Mouse (Mus musculus) G1E-ER4 (cell line): ENCODE measurements around the gene Alkbh2. TPM values are rescaled to one million over a fixed set of nuclear protein-coding genes. Genes with fewer than 3 reads are reported as not detected.

ENCODE experiments used
- GATA1 ChIP-seq: IDR thresholded peaks from one replicate; pipeline ENCODE4 v1.8.0; 2012; ENCODE audit warnings: low read length, inconsistent platforms
- polyA plus RNA-seq: library from polyadenylated mRNA; stranded (reverse); fragments of >175 nt; gene quantifications from 2 replicates; pipeline ENCODE4 v1.2.3, GENCODE M21; 2012

Gene Alkbh2
- polyA plus RNA-seq, 1 experiment, result 23.3 TPM

DNA sequence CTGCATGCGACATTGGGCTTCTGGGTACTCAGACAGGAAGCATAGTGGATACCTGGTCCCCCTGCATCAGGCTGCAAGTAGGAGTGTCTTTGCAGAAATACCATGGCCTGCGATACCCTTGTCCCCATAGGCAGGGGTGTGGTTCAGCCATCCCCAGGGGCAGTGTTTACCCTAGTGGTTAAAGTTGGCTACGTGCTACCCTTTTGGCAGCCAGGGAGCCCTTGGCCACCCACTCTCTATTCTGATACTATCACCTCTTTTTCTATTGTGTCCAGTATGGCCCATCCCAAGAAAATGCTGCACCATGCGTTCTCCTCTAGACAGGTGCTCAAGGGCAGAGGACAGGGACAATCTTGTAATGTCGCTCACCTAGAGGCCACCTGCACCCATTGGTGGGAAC lies 26.7 kb upstream of the Alkbh2 start:
- no peak for TF ChIP-seq GATA1

DNA sequence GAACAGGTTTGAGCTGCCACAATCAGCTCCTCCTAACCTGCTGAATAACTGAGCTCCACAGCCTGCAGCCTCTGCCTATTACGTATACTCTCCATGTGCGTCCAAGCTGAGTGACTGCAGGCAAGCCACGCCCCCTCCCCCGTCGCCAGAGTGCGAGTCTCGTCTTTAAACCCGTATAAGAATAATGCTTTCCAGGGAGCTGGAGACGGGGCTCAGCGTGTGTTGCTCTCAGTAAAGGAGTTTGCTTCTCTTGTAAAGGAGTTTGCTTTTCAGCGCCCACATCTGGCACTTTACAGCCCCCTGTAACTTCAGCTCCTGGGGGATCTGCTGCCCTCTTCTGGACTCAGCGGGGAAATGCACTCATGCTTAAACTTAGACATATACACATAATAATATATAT lies 25.5 kb upstream of the Alkbh2 start:
- no peak for TF ChIP-seq GATA1

DNA sequence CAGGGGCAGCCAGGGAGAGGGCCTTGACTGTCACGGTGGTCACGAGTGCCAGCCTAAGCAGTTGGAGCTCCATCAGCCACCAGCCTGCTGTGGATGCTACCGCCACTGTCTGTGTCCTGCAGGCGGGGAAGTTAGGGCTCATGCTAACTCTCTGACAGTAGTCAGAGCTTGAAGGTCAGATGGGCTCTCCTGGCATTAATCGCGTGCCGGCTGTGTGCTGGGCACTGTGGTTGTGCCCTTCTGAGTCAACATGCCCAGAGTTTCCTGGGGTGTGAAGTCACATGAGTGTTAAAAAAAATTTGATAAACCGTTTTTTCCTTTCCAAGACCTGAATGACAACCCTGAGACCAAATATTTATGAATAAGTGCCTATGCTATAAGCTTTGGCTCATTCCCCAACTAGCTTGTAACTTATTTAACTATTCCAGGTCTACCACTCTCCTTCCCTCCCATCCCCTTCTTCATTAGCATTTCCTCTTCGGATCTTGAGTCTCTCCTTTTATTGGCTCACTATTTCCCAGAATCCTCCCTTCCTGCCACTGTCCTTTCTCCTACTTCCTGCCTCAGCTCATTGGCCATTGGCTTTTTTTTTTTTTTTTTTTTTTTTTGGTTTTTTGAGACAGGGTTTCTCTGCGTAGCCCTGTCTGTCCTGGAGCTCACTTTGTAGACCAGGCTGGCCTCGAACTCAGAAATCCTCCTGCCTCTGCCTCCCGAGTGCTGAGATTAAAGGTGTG lies 24.5 kb upstream of the Alkbh2 start:
- no peak for TF ChIP-seq GATA1

DNA sequence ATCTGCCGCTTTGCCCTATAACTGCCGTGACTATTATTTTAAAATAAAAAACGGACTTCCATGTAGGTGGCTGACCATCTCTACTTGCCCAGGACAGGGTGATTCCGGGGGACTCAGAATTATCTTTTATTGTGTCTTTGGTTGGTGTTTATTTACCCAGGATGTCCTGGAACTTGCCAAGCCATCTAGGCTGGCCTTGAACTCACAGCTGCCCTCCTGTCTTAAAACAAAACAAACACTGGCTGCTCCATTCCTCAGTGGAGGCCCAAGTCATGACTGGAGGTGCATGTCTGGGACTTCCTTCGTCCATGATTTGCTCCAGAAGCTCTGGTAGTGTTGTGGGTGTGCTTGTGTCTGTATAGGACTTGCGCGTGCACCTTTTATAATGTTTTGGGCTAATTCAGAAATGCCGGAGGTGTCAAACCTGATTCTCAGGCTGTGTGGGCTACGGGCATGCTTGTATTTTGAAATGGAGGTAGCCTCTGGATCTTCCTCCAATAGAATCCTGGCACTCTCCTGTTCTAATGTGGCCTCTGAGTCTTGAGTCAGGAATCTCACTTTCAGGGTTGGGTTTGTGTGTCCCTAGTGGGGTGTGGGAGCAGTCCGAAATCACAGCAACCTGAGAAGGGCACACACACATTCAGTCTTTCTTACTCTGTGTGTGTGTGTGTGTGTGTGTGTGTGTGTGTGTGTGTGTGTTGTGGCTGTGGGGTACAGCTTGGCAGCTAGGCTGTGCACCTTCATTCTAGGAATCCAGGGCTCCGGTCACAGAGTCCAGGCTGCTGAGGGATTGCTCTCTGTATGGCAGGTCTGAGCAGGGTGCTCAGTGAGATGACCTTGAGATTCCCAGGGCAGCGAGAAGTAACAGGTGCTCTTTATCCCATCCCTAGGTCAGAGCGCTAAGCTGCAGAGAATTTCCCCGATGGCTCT lies 19.3 kb upstream of the Alkbh2 start:
- no peak for TF ChIP-seq GATA1

- TF ChIP-seq GATA1, result no peak
Measured at GRCm38 (mm10) chr5:114146028-114146888, 18.2 kb upstream of the Alkbh2 start, which contains the start of gene Acacb. Gene Acacb, plus strand, starts transcription at chr5:114146535.

DNA sequence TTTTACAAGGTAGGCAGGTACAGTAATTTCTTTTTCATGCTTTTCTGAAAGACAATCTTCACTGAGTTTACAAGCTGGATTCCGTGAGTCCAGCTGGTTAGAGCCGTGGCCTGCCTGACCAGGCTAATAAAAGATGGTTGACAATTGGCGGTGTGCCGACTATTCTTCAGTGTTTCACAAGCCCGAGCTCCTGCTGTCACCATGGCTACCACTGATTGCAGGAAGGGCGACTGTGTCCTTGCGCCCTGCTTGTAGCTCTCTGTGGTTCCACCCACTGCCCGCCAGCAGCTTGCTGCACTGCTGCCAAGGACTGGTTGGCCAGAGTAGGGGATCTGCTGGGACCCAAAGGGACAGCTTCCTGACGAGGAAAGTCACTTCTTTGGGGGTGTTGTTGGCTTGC lies 11.2 kb upstream of the Alkbh2 start:
- TF ChIP-seq GATA1, result no peak

DNA sequence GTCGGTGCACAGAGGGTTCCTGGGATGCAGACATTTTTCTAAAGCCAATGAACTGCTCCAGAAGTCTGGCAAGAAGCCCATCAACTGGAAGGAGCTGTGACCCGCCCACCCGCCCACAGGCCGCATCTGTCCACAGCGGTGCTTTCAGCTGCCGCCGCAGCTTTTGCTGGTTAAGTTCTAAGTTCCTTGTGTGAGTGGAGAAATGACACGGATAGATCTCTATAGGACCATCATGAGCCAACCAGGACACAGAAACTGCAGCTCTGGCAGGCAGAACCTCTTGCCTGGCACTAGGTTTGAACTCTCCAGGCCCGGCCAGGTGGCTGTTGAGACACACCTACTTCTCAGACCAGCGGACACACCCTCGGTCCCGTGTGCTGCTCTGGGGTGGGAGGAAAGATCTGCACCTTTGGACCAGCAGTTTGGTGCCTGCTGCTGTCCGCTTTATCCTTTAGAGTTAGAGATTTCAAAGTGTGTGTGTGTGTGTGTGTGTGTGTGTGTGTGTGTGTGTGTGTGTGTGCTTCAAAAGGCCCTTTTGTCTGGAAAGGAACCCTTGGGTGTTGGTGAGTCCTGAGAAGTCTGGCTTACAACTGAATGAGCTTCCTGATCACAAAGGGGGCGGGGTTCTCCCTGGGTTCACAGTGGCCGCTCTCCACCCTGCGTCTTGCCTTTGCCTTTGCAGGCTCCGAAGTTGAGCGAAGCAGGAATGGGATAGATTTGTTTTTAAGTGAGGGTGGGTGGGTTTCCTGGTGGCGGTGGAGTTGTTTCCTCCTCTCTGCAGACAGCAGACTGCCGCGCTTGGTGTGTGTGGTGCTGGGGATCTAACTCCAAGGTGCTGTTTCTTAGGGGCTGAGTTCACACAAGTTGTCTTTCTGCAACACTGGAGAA lies 10.5 kb upstream of the Alkbh2 start:
- no peak for TF ChIP-seq GATA1

GRCm38 (mm10) chr5:114137481-114138276 lies 9.7 kb upstream of the Alkbh2 start:
- TF ChIP-seq GATA1, result no peak

DNA sequence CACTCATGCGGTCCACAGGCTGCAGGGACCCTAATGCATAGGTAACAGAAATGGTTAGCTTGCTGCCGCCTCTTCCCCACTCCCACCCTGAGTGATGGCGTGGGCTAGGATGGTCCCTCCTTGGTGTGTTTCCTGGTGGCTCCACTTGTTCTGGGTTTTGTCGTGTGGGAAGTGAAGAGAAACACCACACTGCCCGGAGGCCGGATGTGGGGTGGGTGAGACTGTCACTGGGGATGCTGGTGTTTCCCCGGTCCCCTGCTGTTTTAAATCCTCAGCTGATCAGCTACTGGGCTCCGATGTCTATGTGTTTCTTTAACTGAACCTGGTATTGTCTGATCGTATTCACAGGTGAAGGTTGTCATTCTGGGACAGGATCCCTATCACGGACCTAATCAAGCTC lies 7.5 kb upstream of the Alkbh2 start:
- TF ChIP-seq GATA1, result no peak

DNA sequence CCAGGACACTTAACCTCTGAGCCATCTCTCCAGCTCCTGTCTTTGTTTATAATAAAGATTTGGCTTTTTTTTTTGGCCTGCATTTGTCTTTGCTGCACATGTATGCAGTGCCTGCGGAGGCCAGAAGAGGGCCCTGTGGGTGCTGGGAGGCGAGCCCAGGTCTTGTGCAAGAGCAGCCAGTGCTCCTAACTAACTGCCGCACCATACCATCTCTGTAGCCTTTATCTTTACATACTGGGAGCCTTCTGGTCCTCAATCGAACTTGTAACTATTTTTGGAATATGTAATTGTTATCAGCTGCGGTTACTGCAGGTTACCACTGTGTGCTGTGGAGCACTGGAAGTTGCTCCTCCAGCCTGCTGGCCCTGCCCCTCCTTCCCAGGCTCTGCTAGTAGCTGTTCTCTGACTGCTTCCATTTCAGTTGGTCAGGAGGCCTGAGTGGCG lies 6.1 kb upstream of the Alkbh2 start:
- peak; percentile 94 for TF ChIP-seq GATA1

DNA sequence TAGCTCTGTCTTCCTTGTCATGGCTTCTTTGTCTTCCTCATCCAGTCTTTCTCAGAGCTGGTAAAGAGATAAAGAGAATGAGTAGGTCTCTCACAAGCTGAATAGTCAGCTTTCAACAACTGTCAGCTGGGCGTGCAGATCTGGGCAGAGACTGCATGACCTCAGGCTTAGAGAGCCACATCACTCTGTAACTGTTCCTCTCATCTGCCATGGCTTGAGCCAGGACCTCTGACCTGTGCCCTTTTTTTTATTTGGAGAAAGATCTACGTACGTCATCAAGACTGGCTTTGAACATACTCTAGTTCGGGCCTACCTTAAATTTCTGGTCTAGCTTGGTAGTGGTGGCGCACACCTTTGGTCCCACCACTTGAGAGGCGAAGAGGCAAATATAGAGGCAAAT lies 4.8 kb upstream of the Alkbh2 start:
- no peak for TF ChIP-seq GATA1

DNA sequence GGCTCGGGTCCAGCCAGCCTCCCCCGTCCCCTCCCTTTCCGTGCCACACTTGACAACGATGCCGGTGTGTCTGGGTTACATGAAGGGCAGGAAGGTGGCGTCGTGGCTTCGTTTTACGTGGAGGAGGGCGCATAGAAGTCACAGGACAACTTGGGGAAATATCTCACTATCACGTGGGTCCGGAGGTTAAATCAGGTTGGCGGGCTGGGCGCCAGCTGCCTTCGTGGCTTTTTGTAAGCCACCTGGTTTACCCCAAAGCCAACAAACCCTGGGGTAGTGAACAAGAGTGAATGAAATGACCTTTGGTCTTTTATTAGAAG lies 3.5 kb upstream of the Alkbh2 start:
- TF ChIP-seq GATA1, result no peak

DNA sequence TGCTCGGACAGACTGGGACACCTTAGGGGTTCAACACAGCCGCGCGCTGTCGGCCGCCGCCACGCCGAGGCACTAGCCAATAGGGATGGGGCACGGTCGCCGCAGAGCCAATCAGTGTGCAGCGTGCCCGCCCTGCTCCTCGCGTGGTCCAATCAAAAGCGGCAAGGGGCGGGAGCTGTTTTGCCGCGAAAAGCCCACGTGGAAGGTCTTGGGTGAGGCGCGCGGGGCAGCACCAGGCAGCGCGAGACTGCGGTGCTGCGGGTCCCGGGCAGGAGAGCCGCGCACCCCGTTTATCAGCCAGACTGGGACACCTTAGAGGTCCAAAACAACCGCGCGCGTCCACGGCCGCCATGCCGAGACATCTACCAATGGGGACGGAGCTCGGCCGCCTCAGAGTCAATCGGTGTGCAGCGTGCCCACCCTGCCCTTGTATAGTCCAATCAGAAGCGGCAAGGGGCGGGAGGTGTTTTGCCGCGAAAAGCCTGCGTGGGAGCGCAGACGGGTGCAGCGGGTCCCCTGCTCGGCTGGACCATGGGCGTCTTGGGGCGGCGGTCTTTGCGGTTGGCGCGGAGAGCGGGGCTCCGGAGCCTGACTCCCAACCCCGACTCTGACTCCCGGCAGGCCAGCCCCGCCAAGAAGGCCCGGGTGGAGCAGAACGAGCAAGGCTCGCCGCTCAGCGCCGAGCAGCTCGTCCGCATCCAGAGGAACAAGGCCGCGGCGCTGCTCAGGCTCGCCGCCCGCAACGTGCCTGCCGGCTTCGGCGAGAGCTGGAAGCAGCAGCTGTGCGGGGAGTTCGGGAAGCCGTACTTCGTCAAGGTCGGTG lies 2.9 kb upstream of the Alkbh2 start:
- no peak for TF ChIP-seq GATA1

- TF ChIP-seq GATA1, result no peak
Measured at GRCm38 (mm10) chr5:114130211-114130605, 2.2 kb upstream of the Alkbh2 start, which contains the start of gene Ung. Gene Ung, plus strand, starts transcription at chr5:114130386.
